Mouse (Mus musculus) hindbrain, embryonic 11.5 days (tissue): ENCODE results near the gene Msl2. TPM values are rescaled to one million over a fixed set of nuclear protein-coding genes. Genes with fewer than 3 reads are reported as not detected.

Source experiments
- polyA plus RNA-seq: library from polyadenylated mRNA; unstranded; fragments of >200 nt; fragmentation: Nextera tagmentation; extraction: Ambion mirVana; gene quantifications from 2 replicates; pipeline ENCODE4 v1.2.1, GENCODE M21; 2014

The Msl2 gene
- polyA plus RNA-seq, 1 experiment from 2014 or later, result 6.7 TPM

Other genes with a start within 250 kb of the Msl2 start
- 14.3 and 18.0 TPM in 2 replicates for gene Pccb, start 39.2 kb upstream of the Msl2 start, polyA plus RNA-seq
- gene Ppp2r3a, start 177.7 kb downstream of the Msl2 start, polyA plus RNA-seq, result 18.0 and 21.4 TPM in 2 replicates